Mouse (Mus musculus) thymus, postnatal 14 days (tissue): ENCODE measurements at regions not wholly inside any gene's neighbourhood (a gene's known extent, or its start where the extent isn't known, plus 50 kb on each side); places are given as distances from the start of the nearest gene placed in this dataset.

ENCODE experiments used
- DNase-seq: peaks from one replicate; pipeline ENCODE4 v3.0.0; 2021

- DNase-seq = no peak
Measured at GRCm38 (mm10) chr7:37908618-37909130, 114.7 kb downstream of the Uri1 start.

- peak; percentile 19 for DNase-seq
Measured at GRCm38 (mm10) chr7:37893885-37894284, 120.4 kb upstream of the Zfp536 start.

DNA sequence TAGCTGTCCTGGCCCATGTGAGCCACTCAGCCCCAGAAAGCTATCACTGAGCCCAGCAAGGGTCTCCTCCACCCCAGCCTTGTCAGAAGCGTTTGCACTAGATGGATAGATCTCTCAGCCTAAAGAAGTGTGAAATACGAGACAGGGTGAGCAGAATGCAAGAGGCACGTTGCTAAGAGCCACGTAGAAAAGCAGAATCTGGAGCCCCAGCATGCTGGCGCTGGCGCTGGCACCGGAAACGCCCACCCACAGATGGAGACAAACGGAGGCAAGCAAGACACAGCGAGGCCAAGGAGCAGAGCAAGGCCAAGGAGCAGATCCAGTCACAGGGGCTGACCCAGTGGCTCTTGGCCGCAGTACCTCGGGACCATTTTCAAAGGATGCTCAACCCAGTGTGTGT lies 100.9 kb upstream of the Zfp536 start:
- no peak for DNase-seq

DNA sequence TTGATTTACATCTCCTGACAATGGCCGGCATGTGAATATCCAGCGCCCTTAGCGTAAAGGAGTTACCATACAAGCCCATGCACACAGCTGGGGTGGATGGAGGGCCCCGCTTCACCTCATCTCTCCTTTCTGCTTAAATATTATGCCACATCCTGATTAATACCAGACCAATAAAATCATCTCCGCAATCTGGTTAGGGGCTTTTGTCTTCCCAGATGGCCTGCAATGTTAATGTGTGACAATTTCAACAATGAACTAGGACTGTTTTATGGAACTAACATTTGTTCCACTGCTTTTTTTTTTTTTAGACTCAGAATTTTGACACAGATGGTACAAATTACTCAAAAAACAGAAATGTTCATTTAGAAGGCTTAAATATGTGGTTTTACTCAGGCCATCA lies 97.5 kb upstream of the Zfp536 start:
- no peak for DNase-seq

GRCm38 (mm10) chr7:37866468-37866867 lies 93.0 kb upstream of the Zfp536 start:
- DNase-seq = no peak

GRCm38 (mm10) chr7:37851471-37851870 lies 78.0 kb upstream of the Zfp536 start:
- no peak for DNase-seq

- DNase-seq = no peak
Measured at GRCm38 (mm10) chr7:37845201-37845600, 71.8 kb upstream of the Zfp536 start.

- DNase-seq = no peak
Measured at GRCm38 (mm10) chr7:37842000-37842513, 68.6 kb upstream of the Zfp536 start.

GRCm38 (mm10) chr7:37841549-37841948 lies 68.1 kb upstream of the Zfp536 start:
- DNase-seq = no peak

- no peak for DNase-seq
Measured at GRCm38 (mm10) chr7:37837883-37838282, 64.4 kb upstream of the Zfp536 start.

DNA sequence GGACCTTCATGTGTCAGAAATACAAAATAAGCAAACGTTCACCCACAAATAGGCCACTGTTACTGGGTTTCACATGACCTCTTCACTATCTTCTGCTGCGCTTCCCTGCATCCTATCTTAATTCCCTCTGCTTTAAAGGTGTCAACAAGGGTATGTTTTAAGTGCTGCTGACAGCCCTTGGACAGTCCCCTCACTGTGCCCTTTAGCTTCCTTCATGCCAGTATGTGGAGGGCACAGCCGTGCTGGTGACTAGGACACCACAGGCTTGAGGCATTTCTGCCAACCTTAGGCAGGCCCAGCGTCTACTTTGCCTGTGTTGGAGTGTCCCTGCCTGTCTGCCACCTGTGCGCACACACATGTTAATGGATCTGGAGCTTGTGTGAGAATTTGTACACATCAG lies 63.9 kb upstream of the Zfp536 start:
- DNase-seq = no peak

DNA sequence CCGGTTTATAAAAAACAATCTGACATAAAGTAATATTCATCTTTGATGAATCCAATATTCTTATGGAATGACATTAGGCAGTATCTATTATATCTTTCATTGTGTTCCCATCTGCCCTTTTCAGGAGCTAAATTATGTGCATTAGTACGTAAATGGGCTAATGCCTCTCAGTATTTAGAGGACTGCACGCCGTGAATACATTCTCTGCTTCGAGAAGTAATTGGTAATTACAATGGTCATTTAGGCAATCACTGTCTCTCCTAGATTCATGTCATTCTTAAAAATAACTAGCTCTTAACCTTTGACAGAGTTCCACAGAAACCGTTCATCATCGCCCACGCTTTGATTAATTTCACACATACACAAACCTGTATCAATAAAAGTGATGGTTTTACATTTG lies 60.0 kb upstream of the Zfp536 start:
- no peak for DNase-seq

DNA sequence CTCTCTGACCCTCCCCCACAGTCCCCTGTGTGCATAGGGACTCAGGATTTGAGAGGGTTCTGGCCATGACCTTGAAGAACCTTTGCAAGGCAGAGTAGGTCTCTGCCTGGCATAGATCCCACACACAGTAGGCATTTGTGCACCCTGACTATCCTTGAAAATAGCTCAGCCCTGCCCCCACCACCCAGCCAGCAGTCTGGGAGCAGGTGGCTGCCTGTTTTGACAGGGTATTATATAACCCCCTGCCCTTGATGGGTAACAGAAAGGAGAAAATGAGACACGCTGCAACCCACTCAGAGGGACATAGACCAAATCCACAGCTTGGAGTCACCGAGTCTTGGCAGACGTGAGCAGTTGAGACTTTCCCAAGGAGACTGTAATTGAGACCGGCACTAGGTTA lies 58.9 kb upstream of the Zfp536 start:
- no peak for DNase-seq

DNA sequence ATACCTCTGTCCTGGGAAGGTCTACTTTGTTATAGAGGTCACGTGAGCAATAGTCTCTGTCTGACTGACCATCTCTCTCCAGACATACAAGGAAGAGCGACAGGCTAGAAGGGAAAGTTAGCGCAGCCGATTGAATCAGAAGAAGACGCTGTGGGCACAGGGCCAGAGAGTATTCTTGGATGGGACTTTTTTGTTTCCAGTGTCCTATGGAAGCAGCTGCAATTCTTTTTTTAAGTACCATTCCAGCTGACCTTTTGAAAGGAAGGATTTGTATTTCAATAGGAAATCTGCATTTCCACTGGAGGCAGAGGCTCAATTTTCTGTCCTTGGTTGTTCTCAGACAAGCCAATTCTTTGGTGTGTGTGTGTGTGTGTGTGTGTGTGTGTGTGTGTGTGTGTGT lies 52.3 kb upstream of the Zfp536 start:
- DNase-seq = no peak
